Mouse (Mus musculus) ovary, postnatal 10 days (tissue): Measurements from ENCODE around the gene Myh11.
A peak's percentile ranks its signal among the peaks of the same experiment; 100 is the strongest.

Experiments used
- DNase-seq: peaks from one replicate; pipeline ENCODE4 v3.0.0; 2022; ENCODE audit warnings: low spot score

Gene Myh11

DNA sequence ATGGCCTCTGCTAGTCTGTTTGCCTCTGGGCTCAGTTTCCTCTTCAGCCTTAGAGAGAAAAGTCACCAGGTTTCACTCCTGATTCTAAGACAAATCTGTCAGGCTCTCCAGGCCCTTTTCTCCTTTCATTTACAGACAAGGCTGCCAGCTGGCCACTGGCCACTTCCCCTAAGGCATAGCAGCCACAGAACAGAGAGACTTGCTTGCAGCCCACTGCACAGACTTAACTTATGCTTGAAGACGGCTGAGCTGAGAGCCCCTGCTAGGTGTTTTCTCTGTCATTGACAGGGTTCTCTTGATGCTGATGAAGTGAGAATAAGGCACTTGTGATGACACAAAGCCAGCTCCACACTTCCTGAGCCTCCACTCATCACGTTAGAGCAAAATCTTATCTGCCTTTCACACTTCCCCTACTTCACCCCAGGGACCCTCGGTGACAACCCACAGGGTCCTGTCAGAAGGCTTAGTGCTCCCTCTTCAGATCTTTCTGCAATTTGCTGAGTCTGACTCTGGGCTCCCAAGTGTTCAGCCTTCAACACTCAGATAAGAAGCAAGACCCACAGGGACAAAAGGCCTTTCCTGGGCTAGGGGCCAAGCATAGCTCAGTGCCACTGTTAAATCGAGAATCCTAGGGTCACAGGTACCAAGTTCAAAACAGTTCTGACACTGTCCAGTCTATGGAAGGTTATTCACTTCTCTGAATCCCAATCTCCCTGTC is 25.8 kb downstream of the Myh11 start:
- DNase-seq, result no peak

- no peak for DNase-seq
Measured at GRCm38 (mm10) chr16:14264504-14264903, 26.7 kb downstream of the Myh11 start.

DNA sequence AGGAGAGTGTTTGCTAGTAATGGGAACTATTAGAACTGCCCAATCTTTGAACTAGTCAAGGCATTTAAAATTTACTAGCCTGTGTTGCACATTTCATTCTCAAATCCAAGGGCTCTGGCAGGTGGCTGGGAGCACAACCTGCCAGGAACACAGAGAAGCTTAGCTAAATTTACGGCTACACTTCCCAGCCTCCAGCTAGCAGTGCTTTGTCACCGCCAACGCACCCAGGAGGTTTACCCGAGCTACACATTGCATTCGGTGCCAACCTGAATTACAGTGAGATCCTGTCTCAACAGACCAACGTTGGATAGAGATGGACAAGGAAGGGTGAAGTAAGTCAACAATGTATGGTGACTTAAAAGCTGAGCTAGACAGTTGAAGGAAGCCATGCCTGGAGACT is 27.9 kb downstream of the Myh11 start:
- DNase-seq, result no peak

DNA sequence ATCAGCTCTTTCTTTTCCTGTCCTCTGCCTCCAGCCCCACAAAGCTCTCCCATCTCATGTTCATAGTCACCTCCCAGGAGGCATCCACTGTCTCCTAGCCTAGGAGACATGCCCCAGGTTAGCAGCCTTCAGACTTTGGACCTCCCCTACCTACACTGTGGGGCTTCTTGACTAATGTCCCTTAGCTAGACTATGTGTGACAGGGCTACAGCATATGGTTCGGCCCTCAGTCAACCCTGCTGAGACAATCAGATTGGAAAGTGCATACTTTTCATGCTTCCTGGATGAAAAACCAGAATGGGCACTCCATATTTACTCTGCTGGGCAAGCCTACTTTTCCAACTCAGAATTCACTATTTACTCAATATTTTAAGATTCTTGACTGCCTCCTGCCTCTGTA is 28.8 kb downstream of the Myh11 start:
- no peak for DNase-seq

GRCm38 (mm10) chr16:14258856-14259255 is 32.3 kb downstream of the Myh11 start:
- no peak for DNase-seq

DNA sequence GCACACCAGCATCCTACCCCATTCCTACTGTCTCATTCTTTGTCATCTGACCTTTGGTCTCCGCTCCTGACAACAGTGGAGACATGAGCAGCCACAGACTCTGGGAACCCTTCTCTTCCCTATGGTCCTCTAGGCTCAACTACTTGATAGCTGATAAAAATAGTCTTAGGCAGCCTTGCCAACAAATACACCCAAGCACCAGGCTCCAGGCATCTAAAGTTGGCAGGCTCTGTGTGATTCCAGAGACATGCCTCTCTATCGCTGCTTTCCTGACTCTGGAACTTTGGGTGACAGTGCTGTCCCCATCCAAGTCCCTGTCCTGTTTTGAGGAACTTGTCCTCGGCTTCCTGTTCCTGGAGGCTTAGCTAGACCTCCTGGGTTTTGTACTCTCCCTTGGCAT is 37.6 kb downstream of the Myh11 start:
- DNase-seq, result no peak

- no peak for DNase-seq
Measured at GRCm38 (mm10) chr16:14252877-14253276, 38.3 kb downstream of the Myh11 start.

DNA sequence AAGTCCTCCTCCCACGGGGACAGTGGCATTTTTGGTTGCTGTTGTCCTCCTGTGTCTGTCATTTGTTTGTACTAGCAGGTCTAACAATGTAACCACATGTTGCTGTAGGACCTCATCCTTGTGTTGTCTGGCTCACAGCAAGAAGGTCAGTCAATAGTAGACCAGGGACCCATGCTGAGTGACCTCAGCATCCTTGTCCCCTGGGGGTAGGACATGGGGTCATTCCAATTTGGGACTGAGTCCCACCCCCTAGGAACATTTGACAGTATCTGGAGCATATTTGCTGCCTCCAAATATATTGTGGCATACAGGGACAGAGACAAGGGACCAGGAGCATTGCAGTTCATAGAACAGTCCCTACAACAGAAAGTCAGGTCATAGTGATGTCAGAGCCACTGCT is 41.3 kb downstream of the Myh11 start:
- DNase-seq, result no peak

DNA sequence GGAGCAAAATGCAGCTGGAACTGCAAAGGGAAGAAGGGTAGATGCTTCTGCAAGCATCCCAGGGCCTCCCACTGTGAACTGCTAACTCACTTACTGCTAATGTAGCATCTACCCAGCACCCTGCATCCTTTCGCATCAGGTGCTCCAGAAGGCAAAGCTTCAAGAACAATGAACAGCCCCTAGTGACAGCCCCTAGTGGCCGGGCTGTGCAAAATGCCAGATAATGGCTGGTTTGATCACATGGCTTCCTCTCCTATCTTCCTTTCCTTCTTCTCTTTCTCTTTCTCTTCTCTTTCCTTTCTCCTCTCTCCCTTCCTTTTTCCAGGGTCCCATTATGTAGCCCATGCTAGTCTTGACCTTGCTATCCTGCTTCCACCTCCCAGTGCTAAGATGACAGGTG is 48.6 kb downstream of the Myh11 start:
- no peak for DNase-seq

DNA sequence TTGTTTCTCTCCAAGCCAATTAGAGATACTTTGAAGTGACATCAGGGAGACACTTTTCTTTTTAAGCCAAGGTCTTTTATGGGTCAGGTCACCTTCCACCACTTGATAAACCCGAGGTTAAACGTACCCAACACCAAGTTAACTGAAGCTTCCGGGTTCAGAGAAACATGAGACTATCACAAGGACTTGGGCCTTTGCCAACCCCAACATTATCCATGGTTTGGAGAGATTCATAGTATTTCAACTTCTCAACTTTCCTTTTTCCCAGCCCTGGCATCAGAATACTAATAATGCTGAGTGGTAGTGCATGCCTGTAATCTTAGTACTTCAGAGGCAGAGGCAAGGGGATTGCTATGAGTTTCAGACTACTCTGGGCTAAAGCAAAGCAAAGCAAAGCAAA is 49.1 kb downstream of the Myh11 start:
- DNase-seq, result no peak

GRCm38 (mm10) chr16:14237100-14237723 is 54.0 kb downstream of the Myh11 start:
- DNase-seq, result peak; percentile 57

DNA sequence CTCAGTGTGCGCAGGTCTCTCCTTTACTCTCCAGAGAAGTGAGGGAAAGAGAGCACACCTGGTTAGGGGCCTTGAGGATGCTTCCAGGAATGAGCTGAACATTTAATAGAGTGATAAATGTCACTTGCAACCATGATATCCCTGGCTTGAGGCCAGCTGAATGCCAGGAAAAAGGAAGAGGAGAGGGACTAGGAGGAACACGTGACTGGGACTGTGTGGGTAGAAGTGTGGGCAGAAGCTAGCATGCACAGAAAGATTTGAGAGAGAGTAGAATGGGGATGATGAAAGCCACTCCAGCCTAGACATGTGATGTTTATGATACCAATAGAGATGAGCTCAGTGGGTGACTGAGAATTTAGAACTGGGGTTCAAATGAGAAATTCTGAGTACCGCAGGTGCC is 76.0 kb downstream of the Myh11 start:
- DNase-seq, result no peak

DNA sequence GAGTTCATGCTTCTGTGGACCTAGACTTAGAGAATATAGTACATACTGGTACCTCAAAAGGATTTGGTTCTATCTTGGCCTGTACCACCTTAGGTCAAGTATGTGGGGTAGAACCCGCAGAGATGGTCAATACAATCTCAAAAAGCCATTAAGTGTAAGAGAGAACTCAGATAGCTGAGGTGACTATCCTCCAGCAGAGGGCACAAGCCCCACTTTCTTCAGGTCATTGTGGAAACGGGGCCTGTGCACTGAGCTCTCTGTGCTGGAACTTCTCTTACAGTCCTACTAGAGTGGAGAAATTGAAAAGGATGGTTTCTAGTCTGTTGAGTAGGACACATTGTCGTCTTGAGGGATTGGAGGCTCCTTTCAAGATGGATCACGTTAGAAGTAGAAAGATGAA is 92.4 kb downstream of the Myh11 start:
- no peak for DNase-seq

DNA sequence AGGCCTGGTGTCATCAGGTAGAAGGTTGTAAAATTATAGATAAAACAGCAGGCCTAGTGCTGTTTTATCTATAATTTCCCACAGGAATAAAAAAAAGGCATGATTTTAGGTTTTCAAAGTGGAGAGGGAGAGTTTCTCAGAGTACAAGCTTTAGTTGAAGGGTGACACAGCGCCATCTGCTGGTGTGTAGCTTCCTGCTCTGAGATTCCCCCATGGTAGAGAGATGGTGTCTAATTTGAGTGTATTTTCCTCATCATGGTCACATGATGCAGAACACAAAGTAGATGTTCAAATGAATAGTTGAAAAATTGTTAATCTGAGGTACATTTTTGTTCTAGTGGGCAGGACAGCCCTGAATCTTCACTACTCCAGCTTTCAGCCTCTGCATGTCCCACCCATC is 95.7 kb downstream of the Myh11 start:
- DNase-seq, result no peak

- no peak for DNase-seq
Measured at GRCm38 (mm10) chr16:14194164-14194950, 96.8 kb downstream of the Myh11 start.

- DNase-seq, result no peak
Measured at GRCm38 (mm10) chr16:14185516-14185915, 105.7 kb downstream of the Myh11 start.

DNA sequence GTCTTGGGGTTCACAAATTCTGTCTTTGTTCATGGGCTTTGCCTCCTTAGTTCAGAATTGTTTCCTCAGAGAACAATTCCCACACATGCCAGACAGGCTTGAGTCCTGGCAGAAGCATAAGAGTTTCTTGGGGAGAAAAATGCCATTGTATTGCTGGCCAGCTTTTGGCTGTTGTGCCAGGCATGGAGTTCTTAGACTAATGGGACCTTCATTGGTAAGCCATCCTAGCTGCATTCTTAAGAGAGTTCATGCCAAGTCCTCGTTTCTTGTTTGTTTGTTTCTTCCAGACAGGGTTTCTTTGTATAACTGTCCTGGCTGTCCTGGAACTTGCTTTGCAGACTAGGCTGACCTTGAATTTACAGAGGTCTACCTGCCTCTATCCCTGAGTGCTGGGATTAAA is 107.3 kb downstream of the Myh11 start:
- DNase-seq, result no peak

GRCm38 (mm10) chr16:14182360-14182759 is 108.8 kb downstream of the Myh11 start:
- no peak for DNase-seq

DNA sequence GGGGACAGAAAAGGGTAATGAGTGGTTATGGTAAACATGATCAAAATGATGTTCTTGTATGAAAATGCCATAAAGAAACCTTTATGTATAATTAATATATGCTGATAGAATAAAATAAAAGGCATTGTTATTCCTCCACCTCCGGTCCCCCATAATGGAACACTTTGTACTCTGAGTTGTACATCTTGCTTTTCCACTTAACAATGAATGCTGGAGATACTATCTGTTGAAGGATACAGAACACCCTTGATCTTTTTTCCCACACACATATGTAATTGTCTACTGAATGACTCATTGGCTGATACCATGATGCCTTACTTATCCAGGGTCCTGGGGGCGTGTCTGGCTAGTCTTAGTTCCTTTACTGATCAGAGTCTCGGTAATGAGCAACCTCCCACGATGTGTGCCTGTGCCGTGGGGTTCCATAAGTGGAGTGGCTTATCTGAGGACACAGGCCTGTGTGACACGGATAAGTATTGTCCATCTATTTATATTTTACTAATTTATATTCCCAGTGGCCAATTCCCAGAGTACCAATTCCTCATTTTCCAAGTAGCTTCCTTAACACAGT is 110.9 kb downstream of the Myh11 start:
- DNase-seq, result no peak

- DNase-seq, result no peak
Measured at GRCm38 (mm10) chr16:14178041-14178440, 113.1 kb downstream of the Myh11 start.

- DNase-seq, result no peak
Measured at GRCm38 (mm10) chr16:14169706-14170105, 121.5 kb downstream of the Myh11 start.

DNA sequence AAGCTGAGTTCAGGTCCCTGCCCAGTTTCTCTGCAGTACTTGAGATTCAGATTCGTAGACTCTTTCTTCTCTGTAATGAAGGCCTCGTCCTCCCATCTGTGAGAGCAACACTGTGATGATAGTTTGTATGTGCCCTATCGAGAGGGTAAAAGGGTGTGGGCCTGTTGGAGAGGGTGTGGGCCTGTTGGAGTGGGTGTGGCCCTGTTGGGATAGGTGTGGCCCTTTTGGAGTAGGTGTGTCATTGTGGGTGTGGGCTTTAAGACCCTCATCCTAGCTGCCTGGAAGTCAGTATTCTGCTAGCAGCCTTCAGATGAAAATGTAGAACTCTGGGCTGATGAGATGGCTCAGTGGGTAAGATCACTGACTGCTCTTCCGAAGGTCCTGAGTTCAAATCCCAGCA is 124.7 kb downstream of the Myh11 start:
- DNase-seq, result no peak

- no peak for DNase-seq
Measured at GRCm38 (mm10) chr16:14163731-14164130, 127.4 kb downstream of the Myh11 start.
